Comparison of ENCODE assay signal across 8 mouse cellular contexts in genomic region chr7:44383980-44384715, GRCm38 (mm10). TPM values are rescaled to one million over a fixed set of nuclear protein-coding genes. Genes with fewer than 3 reads are reported as not detected.
DNase-seq lines count a peak whose midpoint lies in the region; ATAC-seq and TF ChIP-seq lines count a peak whose summit lies in the region.

TSS of gene Syt3 (plus strand) at chr7:44384102.

- TF ChIP-seq CTCF in embryonic fibroblast, embryonic 13.5 days (IDR thresholded peaks at IDR 0.05; ENCODE audit: borderline replicate concordance, insufficient read depth, low read length): no peak
- TF ChIP-seq CTCF in midbrain, postnatal 0 days (IDR thresholded peaks at IDR 0.05): no peak

- H3K9ac ChIP-seq in heart, embryonic 12.5 days: peak within 1 kb of the TSS; percentile 69
- peak within 1 kb of the TSS; percentile 69 for H3K9ac ChIP-seq in kidney, embryonic 16.5 days (replicated peaks; ENCODE audit: low read length)
- H3K9ac ChIP-seq in midbrain, postnatal 0 days (replicated peaks; ENCODE audit: low read length, poor library complexity, severe bottlenecking): peak within 1 kb of the TSS; percentile 85

- ATAC-seq in heart, embryonic 12.5 days (ENCODE audit: insufficient number of reproducible peaks, low FRiP score): peak; percentile 74
- peak; percentile 86 for ATAC-seq in kidney, embryonic 16.5 days (ENCODE audit: low FRiP score, low TSS enrichment)
- peak; percentile 90 for ATAC-seq in midbrain, postnatal 0 days (ENCODE audit: low FRiP score)

- WGBS in heart, embryonic 12.5 days: under 1% methylated on average over 19 of the region's 33 CpGs
- under 1% methylated on average over 22 of the region's 33 CpGs for WGBS in kidney, embryonic 16.5 days
- under 1% methylated on average over 20 of the region's 33 CpGs for WGBS in midbrain, postnatal 0 days

- no peak for TF ChIP-seq POLR2A in embryonic fibroblast, embryonic 13.5 days (IDR thresholded peaks at IDR 0.05; ENCODE audit: low read depth, low read length)

- peak within 1 kb of the TSS; percentile 2; the same call in 1 of the 2 replicates for H3K4me3 ChIP-seq in embryonic fibroblast, embryonic 13.5 days (ENCODE audit: insufficient read depth, low read length)
- peak within 1 kb of the TSS; percentile 57 for H3K4me3 ChIP-seq in heart, embryonic 12.5 days
- peak within 1 kb of the TSS; percentile 54 for H3K4me3 ChIP-seq in kidney, embryonic 16.5 days (ENCODE audit: low read length)
- H3K4me3 ChIP-seq in midbrain, postnatal 0 days (ENCODE audit: low read depth, low read length): peak within 1 kb of the TSS; percentile 65

- no peaks in the 10 kb centered on the region for H3K4me1 ChIP-seq in embryonic fibroblast, embryonic 13.5 days (ENCODE audit: control insufficient read depth, insufficient read depth, low read length)
- H3K4me1 ChIP-seq in heart, embryonic 12.5 days (replicated peaks): peaks cover 9% of the 10 kb centered on the region
- H3K4me1 ChIP-seq in kidney, embryonic 16.5 days (ENCODE audit: insufficient read depth, low read length): peaks cover 6% of the 10 kb centered on the region; the same call in 1 of the 2 replicates
- 0 out of 2 replicates have a peak, but pooled peaks cover 9% of the 10 kb centered on the region for H3K4me1 ChIP-seq in midbrain, postnatal 0 days (ENCODE audit: insufficient read depth, low read length)

- no peak within 1 kb of the TSS for H3K27ac ChIP-seq in embryonic fibroblast, embryonic 13.5 days (ENCODE audit: insufficient read depth, low read length)
- H3K27ac ChIP-seq in heart, embryonic 12.5 days (ENCODE audit: poor library complexity, severe bottlenecking): no peak within 1 kb of the TSS
- H3K27ac ChIP-seq in kidney, embryonic 16.5 days (ENCODE audit: low read length): no peak within 1 kb of the TSS
- H3K27ac ChIP-seq in midbrain, postnatal 0 days (ENCODE audit: low read depth, low read length): peak within 1 kb of the TSS; percentile 59

- H3K4me2 ChIP-seq in heart, embryonic 12.5 days: peak within 1 kb of the TSS; percentile 95
- H3K4me2 ChIP-seq in kidney, embryonic 16.5 days (replicated peaks; ENCODE audit: low read depth, low read length): peak within 1 kb of the TSS; percentile 61
- peak within 1 kb of the TSS; percentile 87 for H3K4me2 ChIP-seq in midbrain, postnatal 0 days (ENCODE audit: low read depth, low read length, poor library complexity, severe bottlenecking)

- no peaks in the 10 kb centered on the region for H3K36me3 ChIP-seq in heart, embryonic 12.5 days
- no peaks in the 10 kb centered on the region for H3K36me3 ChIP-seq in kidney, embryonic 16.5 days (ENCODE audit: insufficient read depth, low read length)
- H3K36me3 ChIP-seq in midbrain, postnatal 0 days (ENCODE audit: insufficient read depth, low read length): no peaks in the 10 kb centered on the region

- H3K9me3 ChIP-seq in heart, embryonic 12.5 days (replicated peaks): no peaks in the 10 kb centered on the region
- peaks cover 4% of the 10 kb centered on the region; the same call in 1 of the 2 replicates for H3K9me3 ChIP-seq in kidney, embryonic 16.5 days (ENCODE audit: low read length)
- H3K9me3 ChIP-seq in midbrain, postnatal 0 days (ENCODE audit: low read length): no peaks in the 10 kb centered on the region

- H3K27me3 ChIP-seq in heart, embryonic 12.5 days (replicated peaks): peaks cover 64% of the 10 kb centered on the region
- peaks cover 19% of the 10 kb centered on the region for H3K27me3 ChIP-seq in kidney, embryonic 16.5 days (ENCODE audit: insufficient read depth, low read length)
- H3K27me3 ChIP-seq in midbrain, postnatal 0 days (ENCODE audit: insufficient read depth, low read length): no peaks in the 10 kb centered on the region

- DNase-seq in CD4-positive helper T cell, adult 2 months (ENCODE audit: low read depth, low spot score): peak; percentile 46
- peak; percentile 69 for DNase-seq in adrenal gland, postnatal 25 days
- DNase-seq in liver: peak; percentile 24
- peak; percentile 92 for DNase-seq in midbrain, postnatal 0 days (ENCODE audit: low spot score)
- DNase-seq in telencephalon, adult 2 months (ENCODE audit: low read depth, low spot score): peak; percentile 83

RNA-seq across cellular contexts. Expression of gene Syt3, which starts in this region (rescaled TPM):
- 4.1 and 5.7 TPM in 2 replicates for total RNA-seq in adrenal gland, postnatal 25 days (2021)
- 0.18 and 0.25 TPM in 2 replicates for polyA plus RNA-seq in embryonic fibroblast, embryonic 13.5 days (2011; ENCODE audit: insufficient read length, low read depth, missing spikeins)
- 0.55 and 0.63 TPM in 2 replicates for polyA plus RNA-seq in heart, embryonic 12.5 days (2016; fragmentation: Nextera tagmentation; extraction: Ambion mirVana)
- polyA plus RNA-seq in kidney, embryonic 16.5 days (2015; fragmentation: Nextera tagmentation; extraction: Ambion mirVana): 2.7 and 3.4 TPM in 2 replicates
- total RNA-seq in midbrain, postnatal 0 days (2014; rRNA removed): 119 and 144 TPM in 2 replicates
- polyA plus RNA-seq in midbrain, postnatal 0 days (2015; fragmentation: Nextera tagmentation; extraction: Ambion mirVana): 88.4 and 96.7 TPM in 2 replicates

Comparison
In these comparisons a context has a peak if more than half of its experiments do, and no peak if none do; other contexts are left out.
1. RNA of gene Syt3 (total RNA-seq): 119 to 144 TPM in midbrain, postnatal 0 days; 4.1 to 5.7 TPM in adrenal gland, postnatal 25 days; every median in the first group is over 10 times any median in the second.
2. RNA of gene Syt3 (polyA plus RNA-seq): 88.4 to 96.7 TPM in midbrain, postnatal 0 days; 2.7 to 3.4 TPM in kidney, embryonic 16.5 days, 0.55 to 0.63 TPM in heart, embryonic 12.5 days and 0.18 to 0.25 TPM in embryonic fibroblast, embryonic 13.5 days; every median in the first group is over 10 times any median in the second.
3. Peak in ATAC-seq, H3K4me3 ChIP-seq, H3K9ac ChIP-seq and H3K4me2 ChIP-seq in heart, embryonic 12.5 days; RNA of the gene not detected or under 1 TPM.
4. DNase-seq: peak in every context shown above with its lines; median percentile 92 in midbrain, postnatal 0 days; 83 in telencephalon, adult 2 months; 69 in adrenal gland, postnatal 25 days; 46 in CD4-positive helper T cell, adult 2 months; 24 in liver.
5. H3K4me3 ChIP-seq: peak in every context shown above with its lines; median percentile 65 in midbrain, postnatal 0 days; 57 in heart, embryonic 12.5 days; 54 in kidney, embryonic 16.5 days; 2 in embryonic fibroblast, embryonic 13.5 days.
6. Peak in every context shown above with its lines, with median percentiles within 50 percentile points of each other: ATAC-seq, H3K4me2 ChIP-seq and H3K9ac ChIP-seq.